Mouse (Mus musculus) erythroblast, embryonic 14.5 days (primary cell): ENCODE measurements at regions not wholly inside any gene's neighbourhood (a gene's known extent, or its start where the extent isn't known, plus 50 kb on each side); places are given as distances from the start of the nearest gene placed in this dataset.
A peak's percentile ranks its signal among the peaks of the same experiment; 100 is the strongest.
"Not testable (repeated sequence)": the region's sequence is repeated elsewhere in the genome, so short reads cannot be mapped to it uniquely, and the experiment has no call there.

Experiments
- H3K27me3 ChIP-seq: 2 replicates; pipeline ENCODE4 v1.6.1; 2012; ENCODE audit warnings: inconsistent platforms; ENCODE audit not compliant: control insufficient read depth
- H3K36me3 ChIP-seq: 2 replicates; pipeline ENCODE4 v1.6.1; 2012; ENCODE audit warnings: mild to moderate bottlenecking, inconsistent platforms; ENCODE audit not compliant: control insufficient read depth
- H3K4me1 ChIP-seq: 2 replicates; pipeline ENCODE4 v1.6.1; 2012; ENCODE audit warnings: inconsistent platforms; ENCODE audit not compliant: control insufficient read depth
- H3K4me3 ChIP-seq: replicated peaks from 2 replicates; pipeline ENCODE3; 2012; ENCODE audit warnings: moderate library complexity, mild to moderate bottlenecking, inconsistent platforms
- H3K9me3 ChIP-seq: 2 replicates; pipeline ENCODE4 v1.6.1; 2012; ENCODE audit warnings: low read length, inconsistent platforms, mixed read lengths; ENCODE audit not compliant: control insufficient read depth
- GATA1 ChIP-seq: IDR thresholded peaks from 2 replicates; pipeline ENCODE4 v1.6.1; 2012; ENCODE audit warnings: low read length, inconsistent platforms, mixed read lengths
- TAL1 ChIP-seq: IDR thresholded peaks from 3 replicates; pipeline ENCODE4 v1.6.1; 2012; ENCODE audit warnings: low read length, inconsistent platforms, mixed read lengths

GRCm38 (mm10) chr12:21680026-21680425, 262.6 kb upstream of the Ywhaq start:
- H3K9me3 ChIP-seq, H3K36me3 ChIP-seq, H3K4me3 ChIP-seq, H3K4me1 ChIP-seq, H3K27me3 ChIP-seq: not testable (repeated sequence)

- H3K4me1 ChIP-seq, H3K4me3 ChIP-seq, H3K27me3 ChIP-seq, H3K36me3 ChIP-seq: not testable (repeated sequence)
- H3K9me3 ChIP-seq = peaks cover 64% of the 10 kb centered on the region
These were observed 231.9 kb upstream of the Ywhaq start for GRCm38 (mm10) chr12:21649381-21649780.

- not testable (repeated sequence) for H3K36me3 ChIP-seq, H3K27me3 ChIP-seq, H3K4me1 ChIP-seq, H3K9me3 ChIP-seq, H3K4me3 ChIP-seq
These were observed 196.3 kb upstream of the Ywhaq start for GRCm38 (mm10) chr12:21613781-21614180.

- no peaks in the 10 kb centered on the region for H3K27me3 ChIP-seq
- H3K9me3 ChIP-seq = peaks cover 17% of the 10 kb centered on the region
- H3K36me3 ChIP-seq = no peaks in the 10 kb centered on the region
- no peaks in the 10 kb centered on the region for H3K4me1 ChIP-seq
- no peak overlapping the region for H3K4me3 ChIP-seq
- TF ChIP-seq TAL1 = no peak
- no peak for TF ChIP-seq GATA1
These were observed 151.1 kb upstream of the Ywhaq start for GRCm38 (mm10) chr12:21568415-21569040.

- H3K4me1 ChIP-seq, H3K9me3 ChIP-seq: not testable (repeated sequence)
These were observed 126.5 kb upstream of the Ywhaq start for GRCm38 (mm10) chr12:21543962-21544361.

GRCm38 (mm10) chr12:21543153-21543894, 125.9 kb upstream of the Ywhaq start:
- H3K4me1 ChIP-seq, H3K9me3 ChIP-seq, H3K27me3 ChIP-seq, H3K36me3 ChIP-seq: not testable (repeated sequence)
- H3K4me3 ChIP-seq = peak overlapping the region; percentile 67

More at GRCm38 (mm10) chr12:21543962-21544361, 126.5 kb upstream of the Ywhaq start:
- H3K36me3 ChIP-seq, H3K27me3 ChIP-seq, H3K4me3 ChIP-seq: not testable (repeated sequence)

- no peak for TF ChIP-seq GATA1
- TF ChIP-seq TAL1 = no peak
- H3K4me1 ChIP-seq = no peaks in the 10 kb centered on the region
- H3K9me3 ChIP-seq = no peaks in the 10 kb centered on the region
- no peaks in the 10 kb centered on the region for H3K27me3 ChIP-seq
- no peaks in the 10 kb centered on the region for H3K36me3 ChIP-seq
- no peak overlapping the region for H3K4me3 ChIP-seq
These were observed 114.3 kb upstream of the Ywhaq start for GRCm38 (mm10) chr12:21531766-21532165.

- not testable (repeated sequence) for H3K27me3 ChIP-seq, H3K36me3 ChIP-seq, H3K4me3 ChIP-seq, H3K9me3 ChIP-seq, H3K4me1 ChIP-seq
These were observed 111.9 kb upstream of the Ywhaq start for GRCm38 (mm10) chr12:21529367-21529766.

- not testable (repeated sequence) for H3K4me3 ChIP-seq, H3K27me3 ChIP-seq, H3K36me3 ChIP-seq, H3K4me1 ChIP-seq, H3K9me3 ChIP-seq
These were observed 109.9 kb upstream of the Ywhaq start for GRCm38 (mm10) chr12:21527336-21527735.

GRCm38 (mm10) chr12:21526906-21527305, 109.5 kb upstream of the Ywhaq start:
- not testable (repeated sequence) for H3K4me3 ChIP-seq, H3K9me3 ChIP-seq, H3K4me1 ChIP-seq, H3K36me3 ChIP-seq, H3K27me3 ChIP-seq

GRCm38 (mm10) chr12:21525567-21525966, 108.1 kb upstream of the Ywhaq start:
- H3K9me3 ChIP-seq, H3K4me1 ChIP-seq, H3K36me3 ChIP-seq: not testable (repeated sequence)

More at GRCm38 (mm10) chr12:21525567-21525966, 108.1 kb upstream of the Ywhaq start:
- H3K27me3 ChIP-seq, H3K4me3 ChIP-seq: not testable (repeated sequence)
